Mouse (Mus musculus): ENCODE measurements at regions not wholly inside any gene's neighbourhood (a gene's known extent, or its start where the extent isn't known, plus 50 kb on each side); places are given as distances from the start of the nearest gene placed in this dataset.

- no peak for DNase-seq (ENCODE audit: low spot score)
Measured at GRCm38 (mm10) chr1:113210095-113210494, 1345.4 kb upstream of the Dsel start.

GRCm38 (mm10) chr1:113204019-113204418 lies 1339.3 kb upstream of the Dsel start:
- no peak for DNase-seq (ENCODE audit: low spot score)

GRCm38 (mm10) chr1:113194116-113194812 lies 1329.5 kb upstream of the Dsel start:
- no peak for DNase-seq (ENCODE audit: low spot score)

- DNase-seq (ENCODE audit: low spot score), result no peak
Measured at GRCm38 (mm10) chr1:113163173-113163572, 1298.5 kb upstream of the Dsel start.
